Mouse (Mus musculus): Measurements from ENCODE around the gene Gm21976.
A peak's percentile ranks its signal among the peaks of the same experiment; 100 is the strongest.

Gene Gm21976

DNA sequence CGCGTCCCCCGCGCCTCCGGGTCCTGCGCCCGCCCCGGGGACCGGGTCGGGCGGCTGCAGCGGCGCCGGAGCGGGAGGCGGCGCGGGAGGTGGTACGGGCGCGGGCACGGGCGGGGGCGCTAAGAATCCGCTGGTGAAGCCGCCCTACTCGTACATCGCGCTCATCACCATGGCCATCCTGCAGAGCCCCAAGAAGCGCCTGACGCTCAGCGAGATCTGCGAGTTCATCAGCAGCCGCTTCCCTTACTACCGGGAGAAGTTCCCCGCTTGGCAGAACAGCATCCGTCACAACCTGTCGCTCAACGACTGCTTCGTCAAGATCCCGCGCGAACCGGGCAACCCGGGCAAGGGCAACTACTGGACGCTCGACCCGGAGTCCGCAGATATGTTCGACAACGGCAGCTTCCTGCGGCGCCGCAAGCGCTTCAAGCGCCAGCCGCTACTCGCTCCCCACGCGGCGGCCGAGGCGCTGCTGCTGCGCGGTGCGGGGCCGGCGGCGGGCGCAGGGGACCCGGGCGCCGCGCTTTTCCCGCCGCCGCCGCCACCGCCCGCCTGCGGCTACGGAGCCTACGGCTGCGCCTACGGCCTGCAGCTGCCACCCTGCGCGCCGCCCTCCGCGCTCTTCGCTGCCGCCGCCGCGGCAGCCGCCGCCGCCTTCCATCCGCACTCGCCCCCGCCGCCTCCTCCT lies 75.3 kb downstream of the Gm21976 start:
- peak; percentile 17 to 52 for DNase-seq

DNA sequence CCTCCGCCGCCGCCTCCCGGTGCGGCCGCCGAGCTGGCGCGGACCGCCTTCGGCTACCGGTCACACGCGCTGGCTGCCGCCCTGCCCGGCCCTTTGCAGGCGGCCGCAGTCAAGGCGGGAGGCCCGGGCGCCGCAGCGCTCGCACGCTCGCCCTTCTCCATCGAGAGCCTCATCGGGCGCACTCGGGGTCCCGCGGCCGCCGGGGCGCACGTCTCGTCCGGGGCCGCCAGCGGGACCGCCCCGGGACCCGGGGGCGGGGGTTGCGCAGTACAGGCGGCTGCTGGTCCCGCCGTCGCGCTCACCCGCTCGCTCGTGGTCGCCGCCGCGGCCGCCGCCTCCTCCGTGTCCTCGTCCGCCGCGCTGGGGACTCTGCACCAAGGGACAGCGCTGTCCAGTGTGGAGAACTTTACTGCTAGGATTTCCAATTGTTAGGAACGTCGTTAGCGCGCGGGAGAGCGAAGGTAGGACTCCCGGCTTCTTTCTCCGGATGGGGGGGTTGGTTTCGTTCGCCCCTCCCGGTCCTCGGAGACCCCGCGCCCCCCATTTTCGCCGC lies 75.9 kb downstream of the Gm21976 start:
- DNase-seq = peak; percentile 13 to 51

- DNase-seq = no peak
Observed at GRCm38 (mm10) chr13:98356176-98356972, 76.7 kb downstream of the Gm21976 start.

Data from kidney, postnatal 25 days (tissue).